Mouse (Mus musculus) limb, embryonic 14.5 days (tissue): ENCODE measurements around the gene Dazap2. TPM values are rescaled to one million over a fixed set of nuclear protein-coding genes. Genes with fewer than 3 reads are reported as not detected.

Experiments used
- ATAC-seq: fragments of 200-750 bp; cut with Nextera tagmentation; 2 replicates; pipeline ENCODE4 v1.8.0; 2017; ENCODE audit warnings: low read depth, moderate number of reproducible peaks, moderate TSS enrichment; ENCODE audit not compliant: low FRiP score
- DNase-seq: peaks from one replicate; pipeline ENCODE4 v3.0.0-alpha.2; 2015; ENCODE audit warnings: low spot score
- H3K27ac ChIP-seq: fragments of 300-500 bp; sonication (generic); replicated peaks from 2 replicates; pipeline ENCODE4 v1.5.1; 2014; ENCODE audit warnings: low read depth, mild to moderate bottlenecking, low read length, moderate library complexity, mixed read lengths
- H3K27me3 ChIP-seq: fragments of 300-500 bp; sonication (generic); 2 replicates; pipeline ENCODE4 v1.6.1; 2014; ENCODE audit warnings: low read length, mixed read lengths; ENCODE audit not compliant: control insufficient read depth, insufficient read depth
- H3K36me3 ChIP-seq: fragments of 300-500 bp; sonication (generic); 2 replicates; pipeline ENCODE4 v1.6.1; 2014; ENCODE audit warnings: mild to moderate bottlenecking, low read length, moderate library complexity, mixed read lengths; ENCODE audit not compliant: control insufficient read depth, insufficient read depth
- H3K4me1 ChIP-seq: fragments of 300-500 bp; sonication (generic); 2 replicates; pipeline ENCODE4 v1.6.1; 2014; ENCODE audit warnings: antibody characterized with exemption, low read length, mixed read lengths; ENCODE audit not compliant: control insufficient read depth, insufficient read depth
- H3K4me2 ChIP-seq: fragments of 300-500 bp; sonication (generic); replicated peaks from 2 replicates; pipeline ENCODE4 v1.6.1; 2014; ENCODE audit warnings: low read depth, mild to moderate bottlenecking, low read length, moderate library complexity; ENCODE audit not compliant: severe bottlenecking
- H3K4me3 ChIP-seq: fragments of 300-500 bp; sonication (generic); replicated peaks from 2 replicates; pipeline ENCODE4 v1.5.1; 2014; ENCODE audit warnings: low read length
- H3K9ac ChIP-seq: fragments of 300-500 bp; sonication (generic); 2 replicates; pipeline ENCODE4 v1.6.1; 2014; ENCODE audit warnings: mild to moderate bottlenecking, low read depth, low read length, moderate library complexity; ENCODE audit not compliant: severe bottlenecking
- H3K9me3 ChIP-seq: fragments of 300-500 bp; sonication (generic); 2 replicates; pipeline ENCODE4 v1.6.1; 2016; ENCODE audit warnings: low read length; ENCODE audit not compliant: control insufficient read depth
- POLR2A ChIP-seq: fragments of 200-500 bp; IDR thresholded peaks from 2 replicates; pipeline ENCODE4 v1.8.0; 2012; ENCODE audit warnings: inconsistent platforms, mild to moderate bottlenecking, moderate library complexity, borderline replicate concordance; ENCODE audit not compliant: insufficient read depth, insufficient read length; ENCODE audit errors: extremely low read depth
- WGBS: fragments of 180-500 bp; shearing (Covaris S2); extraction: QIAGEN DNeasy Blood & Tissue Kit; methylation state at CpG from one replicate; pipeline ENCODE4 v1.1.7; 2014; 5-methylcytosine and 5-hydroxymethylcytosine counted together
- polyA plus RNA-seq, 2 experiments: library from polyadenylated mRNA; depleted of rRNA in 1 of 2; stranded (reverse) in 1 of 2; unstranded in 1 of 2; fragments of >200 nt; fragmentation: Nextera tagmentation in 1 of 2; extraction: Ambion mirVana in 1 of 2; gene quantifications; 2 replicates each; pipeline versions ENCODE4 v1.2.1 to v1.2.3; 2012 to 2014

Gene Dazap2
- polyA plus RNA-seq, 2 experiments, result 139 to 185 TPM

DNA sequence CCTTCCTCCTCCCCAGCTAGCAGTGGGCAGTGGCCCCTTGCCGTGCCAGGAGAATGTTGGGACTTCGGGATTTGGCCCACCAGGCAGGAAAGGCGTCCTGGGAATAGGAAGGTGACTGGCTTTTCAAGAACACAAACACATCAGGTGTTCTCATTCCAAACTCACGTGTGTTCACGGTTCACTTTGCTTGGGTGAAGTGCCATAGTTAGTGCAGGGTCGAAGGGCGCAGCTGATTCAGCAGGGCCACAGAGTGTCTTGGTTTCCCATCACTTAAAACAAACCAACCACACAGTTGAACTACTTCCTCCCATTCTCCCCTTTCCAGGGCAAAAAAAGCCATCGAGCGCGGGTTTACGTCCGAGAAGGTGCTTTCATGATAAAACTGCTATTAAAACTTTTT is 39.8 kb upstream of the Dazap2 start:
- Histone ChIP-seq H3K27ac (no peak overlapping the region), H3K4me3 (no peak overlapping the region), H3K4me2 (no peak overlapping the region), H3K27me3 (no peaks in the 10 kb centered on the region), H3K36me3 (no peaks in the 10 kb centered on the region; the same call in 1 of the 2 replicates), H3K4me1 (peaks cover 21% of the 10 kb centered on the region), H3K9ac (no peak overlapping the region), H3K9me3 (no peaks in the 10 kb centered on the region)
- DNase-seq (no peak), ATAC-seq (no peak)
- WGBS, result 89% methylated on average over 12 of the region's 12 CpGs
- TF ChIP-seq POLR2A, result no peak

DNA sequence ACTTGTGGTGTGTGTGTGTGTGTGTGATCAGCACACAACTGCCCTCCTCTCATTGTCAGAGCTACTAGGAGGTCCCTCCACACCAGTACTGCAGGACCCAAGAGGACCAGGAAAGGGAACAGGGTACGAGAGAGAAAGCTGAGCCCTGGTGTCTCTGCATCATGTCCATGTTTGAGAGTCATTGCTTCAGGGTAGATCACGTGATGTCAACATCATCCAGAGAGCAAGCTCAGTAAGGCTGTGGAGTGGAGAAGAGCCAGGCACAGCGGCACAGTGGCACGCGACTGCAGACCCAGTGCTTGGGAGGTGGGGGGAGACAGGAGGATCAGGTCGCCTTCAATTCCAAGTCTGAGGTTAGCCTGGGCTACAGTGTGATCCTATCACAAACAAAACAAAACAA is 38.8 kb upstream of the Dazap2 start:
- no peak for TF ChIP-seq POLR2A
- no peak overlapping the region for H3K9ac ChIP-seq
- no peak overlapping the region for H3K27ac ChIP-seq
- H3K4me3 ChIP-seq, result no peak overlapping the region
- whole genome bisulfite sequencing, result 88% methylated on average over 6 of the region's 6 CpGs
- no peak for DNase-seq
- no peaks in the 10 kb centered on the region for H3K27me3 ChIP-seq
- no peak for ATAC-seq
- no peak overlapping the region for H3K4me2 ChIP-seq
- no peaks in the 10 kb centered on the region for H3K9me3 ChIP-seq
- peaks cover 21% of the 10 kb centered on the region for H3K4me1 ChIP-seq
- no peaks in the 10 kb centered on the region; the same call in 1 of the 2 replicates for H3K36me3 ChIP-seq

DNA sequence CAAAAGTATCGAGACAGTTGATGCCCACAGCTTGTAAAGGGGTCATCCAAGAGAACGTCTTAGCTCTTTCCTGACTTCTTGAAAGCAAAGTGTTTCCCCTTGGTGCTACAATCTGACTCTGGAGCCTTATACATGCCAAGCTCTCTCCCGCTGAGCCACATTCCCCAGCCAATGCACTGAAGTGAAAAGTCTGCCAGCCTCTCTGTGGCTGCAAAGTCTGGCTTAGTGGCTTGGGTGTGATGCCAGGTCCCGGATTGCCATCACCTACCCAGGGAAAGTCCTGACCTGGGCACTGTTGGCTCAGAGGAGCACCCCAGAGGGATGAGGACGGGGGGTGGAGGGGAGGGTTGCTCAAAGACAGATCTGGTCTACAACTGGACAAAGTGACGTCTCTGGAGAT is 38.3 kb upstream of the Dazap2 start:
- H3K4me1 ChIP-seq, result peaks cover 21% of the 10 kb centered on the region
- ATAC-seq, result no peak
- no peaks in the 10 kb centered on the region for H3K9me3 ChIP-seq
- H3K9ac ChIP-seq, result no peak overlapping the region
- DNase-seq, result no peak
- H3K4me3 ChIP-seq, result no peak overlapping the region
- H3K27ac ChIP-seq, result no peak overlapping the region
- H3K36me3 ChIP-seq, result no peaks in the 10 kb centered on the region; the same call in 1 of the 2 replicates
- no peaks in the 10 kb centered on the region for H3K27me3 ChIP-seq
- 87% methylated on average over 6 of the region's 6 CpGs for WGBS
- TF ChIP-seq POLR2A, result no peak
- H3K4me2 ChIP-seq, result no peak overlapping the region

GRCm38 (mm10) chr15:100577972-100578371 is 37.2 kb upstream of the Dazap2 start:
- Histone ChIP-seq H3K4me2 (no peak overlapping the region), H3K36me3 (no peaks in the 10 kb centered on the region; the same call in 1 of the 2 replicates), H3K9ac (no peak overlapping the region), H3K4me1 (peaks cover 20% of the 10 kb centered on the region), H3K9me3 (no peaks in the 10 kb centered on the region), H3K27me3 (no peaks in the 10 kb centered on the region), H3K4me3 (no peak overlapping the region), H3K27ac (no peak overlapping the region)
- ATAC-seq, result no peak
- 72% methylated on average over 16 of the region's 16 CpGs for WGBS
- DNase-seq, result no peak
- TF ChIP-seq POLR2A, result no peak

DNA sequence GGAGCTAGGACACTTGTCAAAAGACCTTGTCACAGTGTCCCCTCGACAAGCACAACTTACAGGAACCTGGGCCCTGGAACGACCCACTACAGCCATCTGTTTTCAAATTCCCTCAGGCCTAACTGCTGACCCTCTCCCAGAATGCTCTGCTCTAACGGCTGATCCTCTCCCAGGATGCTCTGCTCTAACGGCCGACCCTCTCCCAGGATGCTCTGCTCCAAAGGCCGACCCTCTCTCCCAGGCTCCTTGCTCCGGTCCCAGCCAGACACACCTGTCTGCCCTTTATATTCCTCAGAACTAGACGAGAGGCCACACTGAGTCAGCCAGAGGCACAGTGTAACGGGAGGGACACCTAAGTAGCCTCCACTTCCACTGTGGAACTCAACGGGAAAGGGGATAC is 35.0 kb upstream of the Dazap2 start:
- Histone ChIP-seq H3K9me3 (no peaks in the 10 kb centered on the region), H3K27ac (no peak overlapping the region), H3K27me3 (no peaks in the 10 kb centered on the region), H3K4me1 (no peaks in the 10 kb centered on the region), H3K36me3 (no peaks in the 10 kb centered on the region; the same call in 1 of the 2 replicates), H3K4me2 (no peak overlapping the region), H3K4me3 (no peak overlapping the region), H3K9ac (no peak overlapping the region)
- ATAC-seq (no peak), DNase-seq (no peak)
- no peak for TF ChIP-seq POLR2A
- WGBS, result 83% methylated on average over 10 of the region's 10 CpGs

- no peak overlapping the region for H3K4me2 ChIP-seq
- TF ChIP-seq POLR2A, result no peak
- no peaks in the 10 kb centered on the region for H3K9me3 ChIP-seq
- H3K4me1 ChIP-seq, result no peaks in the 10 kb centered on the region
- H3K4me3 ChIP-seq, result no peak overlapping the region
- no peak for DNase-seq
- WGBS, result 91% methylated on average over 16 of the region's 16 CpGs
- no peak for ATAC-seq
- H3K9ac ChIP-seq, result no peak overlapping the region
- H3K36me3 ChIP-seq, result peaks cover 12% of the 10 kb centered on the region
- no peaks in the 10 kb centered on the region for H3K27me3 ChIP-seq
- no peak overlapping the region for H3K27ac ChIP-seq
Measured at GRCm38 (mm10) chr15:100585931-100586330, 29.2 kb upstream of the Dazap2 start.
